Mouse (Mus musculus) c-Kit-positive CD71-positive TER-119-negative erythroid progenitor cells, embryonic 14.5 days (primary cell): ENCODE measurements around the gene Pate1.

Experiments used
- DNase-seq: peaks from one replicate; pipeline ENCODE4 v3.0.0-alpha.2; 2013; ENCODE audit warnings: low read depth

Gene Pate1

DNA sequence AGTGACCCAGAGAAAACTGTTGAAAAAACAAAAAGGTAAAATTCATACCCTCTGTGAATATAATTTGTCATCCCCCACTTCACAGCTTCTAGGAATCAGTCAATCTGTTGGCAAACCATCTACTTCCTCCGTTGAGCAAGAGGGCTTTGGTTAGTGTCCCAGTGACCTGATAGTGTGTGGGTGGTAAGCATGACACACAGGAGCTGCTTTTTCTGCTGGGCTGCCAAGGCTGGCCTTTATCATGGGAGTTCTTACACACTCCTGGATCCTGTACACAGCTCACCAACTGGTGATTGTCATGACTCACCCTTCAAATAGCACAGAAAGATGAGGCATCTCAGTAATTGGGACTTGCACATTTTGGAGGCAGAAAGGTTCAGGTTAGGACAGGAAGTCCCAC lies at the start of gene Pate1:
Gene Pate1 (minus strand): TSS at position 378 of the 400 bp plus-strand sequence.
- DNase-seq = no peak

DNA sequence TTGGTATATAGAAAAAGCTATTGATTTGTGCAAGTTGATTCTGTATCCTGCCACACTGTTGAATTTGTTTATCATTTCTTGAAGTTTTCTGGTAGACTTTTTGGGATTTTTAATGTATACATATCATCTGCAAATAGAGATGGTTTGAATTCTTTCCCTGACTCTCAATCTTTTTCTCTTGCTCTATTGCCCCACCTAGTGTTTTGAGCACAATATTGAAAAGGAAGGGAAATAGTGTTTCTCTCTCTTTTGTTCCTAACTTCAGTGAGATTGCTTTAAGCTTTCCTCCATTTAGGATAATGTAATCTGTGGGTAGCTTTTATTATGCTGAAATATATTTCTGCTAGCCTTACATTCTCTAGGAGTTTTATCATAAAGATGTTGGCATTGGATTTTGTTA lies 20.1 kb upstream of the Pate1 start:
- DNase-seq = no peak

GRCm38 (mm10) chr9:35691924-35692323 lies 4.7 kb upstream of the Pate1 start:
- no peak for DNase-seq

- no peak for DNase-seq
These were observed 13.6 kb downstream of the Pate1 start for GRCm38 (mm10) chr9:35673557-35673956.

- no peak for DNase-seq
These were observed 39.1 kb downstream of the Pate1 start, which contains the start of gene Pate3 for GRCm38 (mm10) chr9:35648102-35648501. Gene Pate3 (minus strand): TSS chr9:35648202.
